Mouse (Mus musculus) liver, embryonic 11.5 days (tissue): ENCODE data around the gene Minpp1. TPM values are rescaled to one million over a fixed set of nuclear protein-coding genes. Genes with fewer than 3 reads are reported as not detected.
A peak's percentile ranks its signal among the peaks of the same experiment; 100 is the strongest.

Experiments
- ATAC-seq: fragments of 200-750 bp; cut with Nextera tagmentation; replicated peaks from 2 replicates; pipeline ENCODE4 v1.8.0; 2017; ENCODE audit warnings: moderate number of reproducible peaks, mild to moderate bottlenecking, moderate TSS enrichment, moderate library complexity; ENCODE audit not compliant: low FRiP score
- DNase-seq: peaks from one replicate; pipeline ENCODE4 v3.0.0-alpha.2; 2017; ENCODE audit warnings: low spot score
- H3K27ac ChIP-seq: fragments of 300-500 bp; sonication (generic); 2 replicates; pipeline ENCODE4 v1.5.1; 2014; ENCODE audit warnings: mild to moderate bottlenecking, low read depth, low read length, control low read depth
- H3K27me3 ChIP-seq: fragments of 300-500 bp; sonication (generic); replicated peaks from 2 replicates; pipeline ENCODE4 v1.6.1; 2014; ENCODE audit warnings: low read length, mixed read lengths; ENCODE audit not compliant: control insufficient read depth, insufficient read depth
- H3K36me3 ChIP-seq: fragments of 300-500 bp; sonication (generic); 2 replicates; pipeline ENCODE4 v1.6.1; 2014; ENCODE audit warnings: mild to moderate bottlenecking, low read length, moderate library complexity, mixed read lengths; ENCODE audit not compliant: control insufficient read depth, insufficient read depth
- H3K4me1 ChIP-seq: fragments of 300-500 bp; sonication (generic); replicated peaks from 2 replicates; pipeline ENCODE4 v1.6.1; 2014; ENCODE audit warnings: low read length, mixed read lengths; ENCODE audit not compliant: control insufficient read depth, insufficient read depth
- H3K4me2 ChIP-seq: fragments of 300-500 bp; sonication (generic); 2 replicates; pipeline ENCODE4 v1.6.1; 2014; ENCODE audit warnings: mild to moderate bottlenecking, control low read depth, moderate library complexity
- H3K4me3 ChIP-seq: fragments of 300-500 bp; sonication (generic); 2 replicates; pipeline ENCODE4 v1.5.1; 2014; ENCODE audit warnings: low read depth, low read length, control low read depth
- H3K9ac ChIP-seq: fragments of 300-500 bp; sonication (generic); 2 replicates; pipeline ENCODE4 v1.6.1; 2014; ENCODE audit warnings: low read depth, low read length, control low read depth
- H3K9me3 ChIP-seq: fragments of 300-500 bp; sonication (generic); 2 replicates; pipeline ENCODE4 v1.6.1; 2016; ENCODE audit warnings: low read length, inconsistent platforms, mixed read lengths; ENCODE audit not compliant: control insufficient read depth
- WGBS: fragments of 180-500 bp; shearing (Covaris S2); extraction: QIAGEN DNeasy Blood & Tissue Kit; methylation state at CpG from one replicate; pipeline ENCODE4 v1.1.7; 2014; 5-methylcytosine and 5-hydroxymethylcytosine counted together
- polyA plus RNA-seq: library from polyadenylated mRNA; unstranded; fragments of >200 nt; fragmentation: Nextera tagmentation; extraction: Ambion mirVana; gene quantifications from 2 replicates; pipeline ENCODE4 v1.2.1, GENCODE M21; 2014

The Minpp1 gene
- polyA plus RNA-seq, 1 experiment from 2014 or later, result 137 TPM

DNA sequence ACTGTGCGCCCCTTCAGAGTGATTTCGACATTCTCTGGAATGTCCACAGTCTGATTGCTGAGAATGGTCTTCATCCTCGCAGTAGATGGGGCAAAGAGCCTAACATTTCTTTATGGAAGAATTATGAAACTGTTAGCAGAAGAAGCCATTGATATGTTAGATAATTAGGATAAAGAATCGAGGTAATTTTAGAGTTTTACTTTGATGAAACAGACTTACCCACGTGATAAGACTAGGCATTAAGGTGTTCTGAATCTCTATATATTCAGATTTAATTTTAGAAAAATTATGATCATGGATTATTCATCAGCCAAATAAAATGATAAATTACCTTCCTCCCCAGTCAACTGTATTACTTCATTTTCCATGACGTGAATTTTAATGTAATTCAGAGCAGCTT is 19.1 kb upstream of the Minpp1 start, which contains the start of gene Rpl9-ps6:
Rpl9-ps6 (minus strand) TSS at position 101 of the 400 bp plus-strand sequence.
- DNase-seq (no peak), ATAC-seq (no peak)
- Histone ChIP-seq H3K4me1 (no peaks in the 10 kb centered on the region), H3K36me3 (no peaks in the 10 kb centered on the region), H3K27ac (no peak within 1 kb of the TSS), H3K9me3 (no peaks in the 10 kb centered on the region), H3K4me3 (no peak within 1 kb of the TSS), H3K4me2 (no peak within 1 kb of the TSS), H3K9ac (no peak within 1 kb of the TSS), H3K27me3 (no peaks in the 10 kb centered on the region)
- 76% methylated on average over 5 of the region's 6 CpGs for WGBS

DNA sequence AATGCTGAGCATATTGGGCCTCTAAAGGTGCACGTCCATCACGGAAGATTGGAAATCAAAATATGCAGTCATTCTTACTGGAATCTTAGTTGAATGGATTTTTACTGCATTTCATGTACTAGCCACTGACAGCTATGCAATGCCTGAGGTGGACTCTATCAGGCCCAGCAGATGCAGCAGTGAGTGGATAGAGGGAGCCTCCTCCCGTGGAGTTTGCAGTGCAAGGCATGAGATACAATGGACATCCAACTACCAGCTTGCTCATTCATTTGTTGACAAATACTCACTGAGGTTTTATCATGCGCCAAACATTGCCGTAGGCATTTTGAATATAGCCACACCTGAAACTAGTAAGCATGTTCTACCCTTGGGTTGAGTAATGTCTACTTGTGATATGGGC is 18.2 kb upstream of the Minpp1 start:
- H3K4me1 ChIP-seq, result no peaks in the 10 kb centered on the region
- no peak overlapping the region for H3K4me3 ChIP-seq
- H3K9ac ChIP-seq, result no peak overlapping the region
- ATAC-seq, result no peak
- H3K9me3 ChIP-seq, result no peaks in the 10 kb centered on the region
- H3K27me3 ChIP-seq, result no peaks in the 10 kb centered on the region
- no peak for DNase-seq
- no peak overlapping the region for H3K4me2 ChIP-seq
- WGBS, result 78% methylated on average over 5 of the region's 5 CpGs
- H3K36me3 ChIP-seq, result no peaks in the 10 kb centered on the region
- H3K27ac ChIP-seq, result no peak overlapping the region

DNA sequence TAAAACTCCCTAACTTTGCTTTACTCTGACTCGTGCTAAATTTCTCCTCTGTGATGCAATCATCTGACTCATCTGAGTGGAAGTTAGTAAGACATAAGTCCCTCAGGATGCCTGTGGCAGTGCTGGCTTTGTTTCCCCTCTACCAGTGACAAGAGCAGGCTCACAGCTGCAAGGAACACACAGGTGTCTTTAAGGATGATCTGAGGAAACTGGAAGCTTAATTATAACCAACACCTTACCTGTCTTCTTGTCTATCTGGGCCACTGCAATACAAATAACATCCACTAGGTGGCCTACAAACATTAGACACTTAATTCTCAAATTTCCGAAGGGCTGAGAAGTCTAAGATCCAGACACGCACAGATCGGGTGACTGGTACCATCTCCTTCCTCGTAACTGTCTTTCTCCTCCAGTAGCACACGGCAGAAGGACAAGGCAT is 15.5 kb upstream of the Minpp1 start:
- Histone ChIP-seq H3K27ac (no peak overlapping the region), H3K4me2 (no peak overlapping the region), H3K9me3 (no peaks in the 10 kb centered on the region), H3K27me3 (no peaks in the 10 kb centered on the region), H3K4me3 (no peak overlapping the region), H3K36me3 (no peaks in the 10 kb centered on the region), H3K9ac (no peak overlapping the region), H3K4me1 (no peaks in the 10 kb centered on the region)
- ATAC-seq (peak; percentile 41; the same call in 1 of the 2 replicates), DNase-seq (no peak)
- 37% methylated on average over 6 of the region's 6 CpGs for WGBS

DNA sequence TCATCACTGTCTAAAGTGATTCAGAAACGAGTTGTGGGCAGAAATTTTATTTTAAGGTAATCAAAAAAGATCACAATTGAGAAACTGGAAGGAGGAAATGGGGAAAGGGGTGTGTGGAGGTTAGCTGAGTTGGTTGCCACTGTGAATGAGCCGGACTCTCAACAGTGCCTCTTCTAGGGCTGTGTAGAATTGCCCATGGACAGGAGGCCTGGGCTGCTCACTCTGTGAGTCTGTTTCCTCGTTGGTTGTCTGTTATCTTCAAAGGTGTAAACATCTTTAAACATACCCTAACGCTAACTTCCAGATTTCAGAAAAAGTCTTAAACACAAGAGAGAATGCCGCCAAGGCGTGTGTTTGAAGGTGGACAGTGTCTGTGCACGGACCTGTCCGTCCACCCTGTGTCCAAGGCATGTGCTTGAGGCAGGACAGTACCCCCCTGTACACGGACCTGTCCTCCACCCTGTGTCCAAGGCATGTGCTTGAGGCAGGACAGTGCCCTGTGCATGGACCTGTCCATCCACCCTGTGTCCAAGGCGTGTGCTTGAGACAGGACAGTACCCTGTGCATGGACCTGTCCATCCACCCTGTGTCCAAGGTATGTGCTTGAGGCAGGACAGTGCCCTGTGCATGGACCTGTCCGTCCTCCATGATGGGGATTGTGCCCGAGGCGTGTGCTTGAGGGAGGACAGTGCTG is 14.9 kb upstream of the Minpp1 start:
- Histone ChIP-seq H3K27me3 (no peaks in the 10 kb centered on the region), H3K27ac (no peak overlapping the region), H3K4me3 (no peak overlapping the region), H3K4me2 (no peak overlapping the region), H3K4me1 (0 out of 2 replicates have a peak, but pooled peaks cover 2% of the 10 kb centered on the region), H3K9me3 (no peaks in the 10 kb centered on the region), H3K9ac (no peak overlapping the region), H3K36me3 (no peaks in the 10 kb centered on the region)
- DNase-seq (no peak), ATAC-seq (0 out of 2 replicates have a peak, but pooled peaks have one; percentile 34)
- 81% methylated on average over 13 of the region's 13 CpGs for WGBS

DNA sequence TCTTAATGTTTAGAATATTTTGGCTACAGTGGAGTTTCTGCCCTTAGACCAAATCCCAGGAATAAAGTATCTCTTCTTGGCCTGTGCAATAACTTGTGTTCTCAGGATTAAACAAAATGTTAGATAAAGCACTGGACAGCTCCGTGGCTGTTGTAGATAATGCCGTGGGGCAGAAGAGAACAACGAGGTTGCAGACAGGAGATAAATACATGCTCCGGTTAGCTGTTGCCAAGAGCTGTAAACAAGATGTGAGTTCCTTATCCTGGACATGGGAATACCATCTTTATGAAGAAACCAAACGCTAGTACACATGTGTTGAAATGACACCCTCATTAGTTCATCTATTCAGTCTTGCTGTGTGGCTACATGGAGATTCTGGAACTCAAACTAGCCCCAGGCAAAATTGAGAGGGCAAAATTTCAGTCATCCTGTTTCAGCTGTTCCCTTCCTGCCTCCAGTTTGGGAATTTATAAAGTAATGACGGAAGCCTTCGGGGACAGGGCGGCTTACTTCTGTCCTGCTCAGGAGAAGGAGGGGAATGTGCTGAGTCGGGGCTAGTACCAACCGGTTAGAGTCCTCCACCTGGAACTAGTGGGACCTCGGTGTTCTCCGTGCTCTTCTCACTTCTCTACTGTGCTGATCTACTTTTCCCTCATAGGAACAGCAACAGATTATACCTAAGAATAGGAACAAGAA is 9.4 kb upstream of the Minpp1 start:
- DNase-seq (no peak), ATAC-seq (peak; percentile 93)
- no peaks in the 10 kb centered on the region for H3K36me3 ChIP-seq
- H3K9me3 ChIP-seq, result no peaks in the 10 kb centered on the region
- WGBS, result 54% methylated on average over 12 of the region's 12 CpGs
- H3K9ac ChIP-seq, result peak overlapping the region; percentile 28
- no peaks in the 10 kb centered on the region for H3K27me3 ChIP-seq
- H3K4me3 ChIP-seq, result no peak overlapping the region
- peak overlapping the region; percentile 92 for H3K27ac ChIP-seq
- peak overlapping the region; percentile 50 for H3K4me2 ChIP-seq
- peaks cover 19% of the 10 kb centered on the region for H3K4me1 ChIP-seq

DNA sequence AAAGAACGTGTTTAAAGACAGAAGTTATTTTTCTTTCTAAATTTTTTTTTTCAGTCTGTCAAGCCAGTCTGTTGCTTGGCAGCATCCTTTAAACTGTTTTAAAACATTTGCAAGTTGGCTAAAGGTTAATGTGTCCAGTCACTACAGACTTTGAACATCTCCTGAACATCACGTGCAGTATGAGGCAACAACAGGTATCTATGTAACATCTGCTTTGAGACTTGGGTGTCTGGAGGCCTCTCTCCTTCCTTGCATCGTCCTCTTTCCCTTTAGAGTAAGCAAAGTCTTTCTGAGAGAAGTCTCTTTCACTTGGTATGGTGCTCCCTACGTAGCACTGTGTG is 8.9 kb upstream of the Minpp1 start:
- no peak overlapping the region for H3K9ac ChIP-seq
- ATAC-seq, result no peak; the same call in 1 of the 2 replicates

DNA sequence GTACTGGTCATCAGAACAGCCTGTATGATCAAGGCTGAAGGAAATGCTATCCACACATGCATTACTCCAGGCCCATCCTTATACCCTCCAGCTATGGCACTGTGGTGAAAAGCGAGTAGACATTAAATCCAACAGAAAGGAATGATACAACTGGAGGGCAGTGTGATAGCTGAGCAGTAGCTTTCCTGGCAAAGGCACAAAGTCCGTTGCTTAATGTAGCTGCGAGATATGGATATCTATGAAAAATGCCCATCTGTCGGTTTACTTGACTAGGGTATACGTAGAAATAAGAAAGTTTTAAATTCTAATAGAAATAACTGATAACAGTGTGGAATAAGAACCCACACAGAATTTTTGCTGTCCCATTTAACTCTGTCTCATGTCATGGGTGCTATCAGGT is 5.3 kb upstream of the Minpp1 start:
- Histone ChIP-seq H3K36me3 (no peaks in the 10 kb centered on the region), H3K4me2 (no peak overlapping the region), H3K27me3 (no peaks in the 10 kb centered on the region), H3K9me3 (no peaks in the 10 kb centered on the region), H3K4me1 (peaks cover 35% of the 10 kb centered on the region), H3K27ac (no peak overlapping the region), H3K4me3 (no peak overlapping the region), H3K9ac (no peak overlapping the region)
- WGBS, result 58% methylated on average over 5 of the region's 5 CpGs
- DNase-seq, result no peak
- ATAC-seq, result 0 out of 2 replicates have a peak, but pooled peaks have one; percentile 6

More for the DNA sequence above, 8.9 kb upstream of the Minpp1 start:
- Histone ChIP-seq H3K4me2 (peak overlapping the region; percentile 50), H3K27ac (peak overlapping the region; percentile 92), H3K27me3 (no peaks in the 10 kb centered on the region), H3K4me3 (no peak overlapping the region), H3K4me1 (peaks cover 23% of the 10 kb centered on the region), H3K36me3 (no peaks in the 10 kb centered on the region), H3K9me3 (no peaks in the 10 kb centered on the region)
- no peak for DNase-seq
- 62% methylated on average over 4 of the region's 4 CpGs for WGBS

DNA sequence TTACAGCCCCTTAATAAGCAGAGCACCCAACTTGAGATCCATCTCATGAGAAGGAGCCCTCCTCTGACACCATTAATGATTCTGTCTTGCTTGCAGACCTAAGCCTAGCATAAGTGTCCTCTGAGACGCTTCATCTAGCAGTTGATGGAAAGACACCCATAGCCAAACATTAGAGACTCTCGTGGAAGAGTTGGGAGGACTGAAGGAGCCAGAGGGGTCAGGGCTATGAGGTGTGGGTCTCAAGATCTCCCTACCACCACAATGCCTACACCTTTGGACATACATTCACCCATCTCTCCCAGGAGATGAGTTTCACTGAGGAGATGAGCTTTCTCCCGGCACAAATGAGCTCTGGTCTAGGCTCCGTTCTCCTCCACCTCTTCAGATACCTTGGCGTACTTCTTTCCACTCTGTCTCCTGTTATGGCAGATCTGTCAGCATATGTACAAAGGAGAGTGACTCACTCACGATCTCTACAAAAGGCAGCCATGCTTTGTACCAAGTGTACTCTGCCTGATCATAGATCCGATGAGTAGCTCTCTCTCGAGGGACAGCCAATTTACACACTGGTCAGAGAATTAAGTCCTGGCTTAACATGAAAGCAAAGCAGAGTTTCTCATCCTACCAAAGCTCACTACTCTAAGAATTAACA is 4.7 kb upstream of the Minpp1 start:
- DNase-seq (no peak), ATAC-seq (no peak)
- WGBS, result 79% methylated on average over 8 of the region's 8 CpGs
- H3K36me3 ChIP-seq, result no peaks in the 10 kb centered on the region
- peak overlapping the region; percentile 72 for H3K27ac ChIP-seq
- no peaks in the 10 kb centered on the region for H3K27me3 ChIP-seq
- H3K4me1 ChIP-seq, result peaks cover 33% of the 10 kb centered on the region
- no peaks in the 10 kb centered on the region for H3K9me3 ChIP-seq
- peak overlapping the region; percentile 39 for H3K4me2 ChIP-seq
- H3K4me3 ChIP-seq, result no peak overlapping the region
- H3K9ac ChIP-seq, result no peak overlapping the region
